Mouse (Mus musculus) skeletal muscle tissue, adult 2 months (tissue): ENCODE results near the gene Sgk1.
"Not testable (repeated sequence)": the region's sequence is repeated elsewhere in the genome, so short reads cannot be mapped to it uniquely, and the experiment has no call there.

ENCODE experiments used
- DNase-seq: peaks from one replicate; pipeline ENCODE4 v3.0.0-alpha.2; 2012; ENCODE audit warnings: low read depth, low spot score

Gene Sgk1

GRCm38 (mm10) chr10:21866504-21866903, 15.5 kb upstream of the Sgk1 start:
- no peak for DNase-seq

GRCm38 (mm10) chr10:21868221-21868620, 13.8 kb upstream of the Sgk1 start:
- DNase-seq = no peak

GRCm38 (mm10) chr10:21868623-21869022, 13.4 kb upstream of the Sgk1 start:
- DNase-seq = no peak

- DNase-seq = no peak
Observed at GRCm38 (mm10) chr10:21881837-21882183, 174 bp upstream of the Sgk1 start.

GRCm38 (mm10) chr10:21883587-21883986, 1.6 kb downstream of the Sgk1 start:
- no peak for DNase-seq

GRCm38 (mm10) chr10:21884534-21884933, 2.5 kb downstream of the Sgk1 start:
- DNase-seq = no peak

- peak; percentile 22 for DNase-seq
Observed at GRCm38 (mm10) chr10:21889141-21889765, 7.3 kb downstream of the Sgk1 start.

- DNase-seq = no peak
Observed at GRCm38 (mm10) chr10:21890293-21890692, 8.3 kb downstream of the Sgk1 start.

GRCm38 (mm10) chr10:21891442-21891841, 9.5 kb downstream of the Sgk1 start:
- no peak for DNase-seq

GRCm38 (mm10) chr10:21892104-21892503, 10.1 kb downstream of the Sgk1 start:
- no peak for DNase-seq

GRCm38 (mm10) chr10:21898417-21898816, 16.4 kb downstream of the Sgk1 start:
- no peak for DNase-seq

GRCm38 (mm10) chr10:21898851-21899250, 16.9 kb downstream of the Sgk1 start:
- not testable (repeated sequence) for DNase-seq

- DNase-seq = no peak
Observed at GRCm38 (mm10) chr10:21899397-21899796, 17.4 kb downstream of the Sgk1 start.

GRCm38 (mm10) chr10:21902152-21903140, 20.5 kb downstream of the Sgk1 start:
- no peak for DNase-seq

- DNase-seq = no peak
Observed at GRCm38 (mm10) chr10:21904151-21904550, 22.2 kb downstream of the Sgk1 start.

- DNase-seq = no peak
Observed at GRCm38 (mm10) chr10:21905616-21906015, 23.6 kb downstream of the Sgk1 start.

GRCm38 (mm10) chr10:21906894-21907446, 25.0 kb downstream of the Sgk1 start:
- DNase-seq = no peak

- no peak for DNase-seq
Observed at GRCm38 (mm10) chr10:21907784-21908183, 25.8 kb downstream of the Sgk1 start.

- DNase-seq = no peak
Observed at GRCm38 (mm10) chr10:21908686-21909085, 26.7 kb downstream of the Sgk1 start.

GRCm38 (mm10) chr10:21910334-21910733, 28.4 kb downstream of the Sgk1 start:
- DNase-seq = no peak

GRCm38 (mm10) chr10:21911303-21911947, 29.4 kb downstream of the Sgk1 start:
- DNase-seq = no peak

- no peak for DNase-seq
Observed at GRCm38 (mm10) chr10:21914751-21915150, 32.8 kb downstream of the Sgk1 start.
